Mouse (Mus musculus) ES-E14 (cell line): ENCODE measurements at regions not wholly inside any gene's neighbourhood (a gene's known extent, or its start where the extent isn't known, plus 50 kb on each side); places are given as distances from the start of the nearest gene placed in this dataset.

Experiments used
- DNase-seq: peaks from one replicate; pipeline ENCODE4 v3.0.0-alpha.2; 2013; ENCODE audit warnings: low read depth, low spot score
- H3K27ac ChIP-seq: 2 replicates; pipeline ENCODE4 v1.5.1; 2012; ENCODE audit warnings: low read depth, mild to moderate bottlenecking, low read length, moderate library complexity, mixed read lengths; ENCODE audit not compliant: poor library complexity, insufficient read depth, severe bottlenecking
- H3K36me3 ChIP-seq: 2 replicates; pipeline ENCODE4 v1.6.1; 2012; ENCODE audit warnings: mild to moderate bottlenecking, low read length, moderate library complexity, mixed read lengths; ENCODE audit not compliant: control insufficient read depth, poor library complexity, insufficient read depth, severe bottlenecking
- H3K4me1 ChIP-seq, 2 experiments: fragments of 150-350 bp in 1 of 2; sonication (generic) in 1 of 2; 2 replicates each; pipeline ENCODE4 v1.6.1; 2012; ENCODE audit warnings: low read length in 2 of 2, mild to moderate bottlenecking in 1 of 2, mixed read lengths in 1 of 2; ENCODE audit not compliant: control insufficient read depth in 2 of 2, insufficient read depth in 2 of 2, poor library complexity in 1 of 2
- H3K4me3 ChIP-seq, 2 experiments: fragments of 150-350 bp in 1 of 2; sonication (generic) in 1 of 2; 2 replicates each; pipeline ENCODE4 v1.5.1; 2012; ENCODE audit warnings: low read length in 2 of 2, low read depth in 1 of 2, mild to moderate bottlenecking in 1 of 2, mixed read lengths in 1 of 2; ENCODE audit not compliant: insufficient read depth in 1 of 2, poor library complexity in 1 of 2, severe bottlenecking in 1 of 2
- H3K9ac ChIP-seq: 2 replicates; pipeline ENCODE4 v1.6.1; 2012; ENCODE audit warnings: low read depth, mild to moderate bottlenecking, low read length, mixed read lengths; ENCODE audit not compliant: poor library complexity, insufficient read depth, severe bottlenecking
- H3K9me3 ChIP-seq: fragments of 150-350 bp; sonication (generic); 2 replicates; pipeline ENCODE4 v1.6.1; 2012; ENCODE audit warnings: low read depth, mild to moderate bottlenecking, low read length; ENCODE audit not compliant: control insufficient read depth, insufficient read depth
- CHD2 ChIP-seq: IDR thresholded peaks from 2 replicates; pipeline ENCODE4 v1.6.1; 2014; ENCODE audit warnings: mild to moderate bottlenecking, low read depth, low read length, inconsistent platforms
- HCFC1 ChIP-seq: IDR thresholded peaks from 2 replicates; pipeline ENCODE4 v1.6.1; 2012; ENCODE audit warnings: low read length, inconsistent platforms, borderline replicate concordance; ENCODE audit not compliant: insufficient read depth
- MAFK ChIP-seq: IDR thresholded peaks from 2 replicates; pipeline ENCODE4 v1.6.1; 2014; ENCODE audit warnings: mild to moderate bottlenecking, low read depth, low read length, inconsistent platforms; ENCODE audit not compliant: insufficient read depth
- ZC3H11A ChIP-seq: IDR thresholded peaks from 2 replicates; pipeline ENCODE4 v1.6.1; 2012; ENCODE audit warnings: low read depth, mild to moderate bottlenecking, inconsistent platforms, low read length, borderline replicate concordance
- ZNF384 ChIP-seq: IDR thresholded peaks from 2 replicates; pipeline ENCODE4 v1.6.1; 2012; ENCODE audit warnings: low read depth, low read length, inconsistent platforms
- in situ Hi-C, 2 experiments: fragments of 600-800 bp; cut with MboI; formaldehyde crosslinking; loops; one replicate each; pipeline ENCODE4 v1.15.1; 2025; ENCODE audit warnings: low sequenced_read_pairs in 2 of 2, inconsistent platforms in 1 of 2; ENCODE audit not compliant: unreplicated experiment in 2 of 2

DNA sequence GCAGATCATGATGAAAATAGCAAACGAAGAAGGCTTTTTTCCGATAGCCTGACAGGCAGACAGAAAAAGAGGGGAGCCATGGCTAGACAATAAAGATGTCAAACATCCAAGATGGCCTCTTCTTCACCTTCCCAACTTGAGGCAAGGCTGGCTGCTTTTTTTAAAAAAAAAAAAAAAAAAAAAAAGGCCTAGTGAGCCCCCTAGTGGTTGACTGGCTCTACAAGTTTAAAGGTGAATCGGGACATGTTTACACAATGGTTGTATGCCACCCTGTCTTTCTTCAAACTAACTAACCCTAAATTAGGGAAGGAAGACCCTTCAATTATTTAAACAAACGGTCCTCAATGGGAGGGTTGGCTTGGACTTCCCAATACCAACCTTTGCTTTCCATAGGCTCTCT is 475.8 kb upstream of the Gm5415 start:
- in situ Hi-C loops, result no loop called here
- no peaks in the 10 kb centered on the region for H3K4me1 ChIP-seq
- H3K9me3 ChIP-seq, result no peaks in the 10 kb centered on the region
- H3K9ac ChIP-seq, result no peak overlapping the region
- TF ChIP-seq ZNF384 (peak; percentile 99), CHD2 (no peak), HCFC1 (no peak), MAFK (no peak), ZC3H11A (no peak)
- H3K4me3 ChIP-seq, result no peak overlapping the region
- DNase-seq, result peak; percentile 20
- no peaks in the 10 kb centered on the region for H3K36me3 ChIP-seq
- H3K27ac ChIP-seq, result no peak overlapping the region

DNA sequence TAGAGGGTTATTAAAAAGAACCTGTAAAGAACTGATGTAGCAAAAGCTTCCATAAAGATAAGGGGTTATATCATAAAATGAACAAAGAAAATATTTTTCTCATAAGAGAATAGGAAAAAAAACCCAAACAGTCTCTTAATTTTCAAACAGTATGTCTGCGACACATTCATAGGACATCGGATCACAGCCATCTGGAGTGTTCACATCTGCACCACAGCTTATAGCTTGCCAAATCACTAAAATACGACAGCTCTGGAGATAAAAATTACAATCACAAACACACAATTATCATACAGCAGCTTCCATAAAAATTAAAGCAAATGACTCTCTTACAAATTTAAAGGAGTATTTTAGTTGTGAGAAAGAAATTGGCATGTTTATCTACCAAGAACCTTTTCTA is 456.9 kb upstream of the Gm5415 start:
- no peak overlapping the region for H3K27ac ChIP-seq
- H3K4me3 ChIP-seq, result no peak overlapping the region
- no peaks in the 10 kb centered on the region for H3K4me1 ChIP-seq
- no peak for DNase-seq
- TF ChIP-seq ZC3H11A, result no peak
- TF ChIP-seq HCFC1, result no peak
- H3K36me3 ChIP-seq, result no peaks in the 10 kb centered on the region
- no peaks in the 10 kb centered on the region for H3K9me3 ChIP-seq
- in situ Hi-C loops, result no loop called here
- H3K9ac ChIP-seq, result no peak overlapping the region

DNA sequence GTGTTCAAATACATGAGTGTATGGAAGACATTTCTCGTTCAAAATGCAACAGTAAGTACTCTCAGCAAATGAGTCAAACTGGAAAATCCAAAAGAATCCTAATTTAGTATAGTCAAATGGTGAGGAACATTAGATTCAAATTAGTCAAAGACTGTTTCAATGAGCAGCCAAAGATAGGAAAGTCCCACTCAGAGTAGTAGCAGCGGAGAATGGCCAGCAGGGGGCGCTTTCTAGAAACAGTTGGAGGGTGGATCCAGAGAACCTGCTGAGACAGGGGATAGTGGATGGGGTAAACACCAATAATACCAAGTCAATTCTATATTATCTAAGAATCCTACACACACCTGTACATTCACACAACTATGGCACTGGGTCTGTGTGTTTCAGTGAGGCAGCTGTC is 417.9 kb upstream of the Gm5415 start:
- no peaks in the 10 kb centered on the region for H3K9me3 ChIP-seq
- TF ChIP-seq CHD2 (no peak), HCFC1 (no peak), ZC3H11A (no peak), ZNF384 (no peak), MAFK (no peak)

DNA sequence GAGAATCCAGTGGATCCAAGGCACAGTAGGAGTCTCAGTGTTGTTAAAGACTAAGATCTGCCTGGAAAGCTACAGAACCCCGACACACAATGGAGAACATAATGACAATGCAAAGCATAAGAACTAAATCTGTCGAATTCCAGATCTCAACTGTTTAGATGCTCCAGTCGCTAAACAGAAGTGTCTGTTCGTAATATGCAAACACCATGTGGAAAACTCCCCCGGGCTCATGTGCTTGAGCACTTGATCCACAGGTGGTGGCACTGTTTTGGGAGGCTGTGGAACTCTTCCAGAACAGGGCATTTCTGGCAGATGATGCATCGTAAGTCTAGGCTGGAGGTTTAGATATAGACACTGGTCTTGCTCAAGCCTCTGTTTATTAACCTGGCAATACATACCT is 412.2 kb upstream of the Gm5415 start:
- TF ChIP-seq CHD2 (no peak), ZC3H11A (no peak), ZNF384 (no peak), MAFK (no peak), HCFC1 (no peak)
- in situ Hi-C loops, result no loop called here
- no peak overlapping the region for H3K9ac ChIP-seq
- no peaks in the 10 kb centered on the region for H3K9me3 ChIP-seq
- H3K27ac ChIP-seq, result no peak overlapping the region
- H3K4me1 ChIP-seq, result no peaks in the 10 kb centered on the region
- DNase-seq, result no peak
- no peaks in the 10 kb centered on the region for H3K36me3 ChIP-seq
- H3K4me3 ChIP-seq, result no peak overlapping the region

More for the DNA sequence above, 417.9 kb upstream of the Gm5415 start:
- Histone ChIP-seq H3K4me3 (no peak overlapping the region), H3K9ac (no peak overlapping the region), H3K4me1 (no peaks in the 10 kb centered on the region), H3K27ac (no peak overlapping the region), H3K36me3 (no peaks in the 10 kb centered on the region)
- DNase-seq, result peak; percentile 37
- in situ Hi-C loops, result no loop called here

DNA sequence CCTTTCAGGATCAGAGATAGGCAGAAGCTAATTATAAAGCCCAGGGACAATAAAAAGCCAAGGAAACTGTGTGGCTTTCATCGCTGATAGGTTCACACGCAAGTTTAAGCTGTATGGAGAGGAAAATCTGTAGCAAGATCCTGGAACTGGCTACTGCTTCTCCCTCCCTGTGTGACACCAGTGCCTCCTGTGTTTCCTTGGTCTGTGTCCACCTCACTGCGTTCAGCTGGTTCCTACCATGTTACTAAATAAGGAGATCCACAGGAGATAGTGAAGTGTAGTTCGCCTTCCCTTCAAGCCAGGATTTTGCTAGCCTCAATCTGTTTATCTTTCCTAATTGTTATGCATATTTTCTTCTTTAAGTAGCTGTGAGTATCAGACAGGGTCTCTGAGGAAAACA is 399.2 kb upstream of the Gm5415 start:
- Histone ChIP-seq H3K27ac (no peak overlapping the region), H3K9ac (no peak overlapping the region), H3K4me3 (no peak overlapping the region), H3K9me3 (no peaks in the 10 kb centered on the region), H3K4me1 (no peaks in the 10 kb centered on the region), H3K36me3 (no peaks in the 10 kb centered on the region)
- DNase-seq, result no peak
- TF ChIP-seq CHD2 (no peak), ZC3H11A (no peak), ZNF384 (no peak), HCFC1 (no peak), MAFK (no peak)
- in situ Hi-C loops, result no loop called here
